Mouse (Mus musculus) cerebellum, adult 9-11 months (tissue): ENCODE measurements around the gene Klhdc7a.
A peak's percentile ranks its signal among the peaks of the same experiment; 100 is the strongest.

Source experiments
- DNase-seq: peaks from one replicate; pipeline ENCODE4 v3.0.0; 2022

Gene Klhdc7a

DNA sequence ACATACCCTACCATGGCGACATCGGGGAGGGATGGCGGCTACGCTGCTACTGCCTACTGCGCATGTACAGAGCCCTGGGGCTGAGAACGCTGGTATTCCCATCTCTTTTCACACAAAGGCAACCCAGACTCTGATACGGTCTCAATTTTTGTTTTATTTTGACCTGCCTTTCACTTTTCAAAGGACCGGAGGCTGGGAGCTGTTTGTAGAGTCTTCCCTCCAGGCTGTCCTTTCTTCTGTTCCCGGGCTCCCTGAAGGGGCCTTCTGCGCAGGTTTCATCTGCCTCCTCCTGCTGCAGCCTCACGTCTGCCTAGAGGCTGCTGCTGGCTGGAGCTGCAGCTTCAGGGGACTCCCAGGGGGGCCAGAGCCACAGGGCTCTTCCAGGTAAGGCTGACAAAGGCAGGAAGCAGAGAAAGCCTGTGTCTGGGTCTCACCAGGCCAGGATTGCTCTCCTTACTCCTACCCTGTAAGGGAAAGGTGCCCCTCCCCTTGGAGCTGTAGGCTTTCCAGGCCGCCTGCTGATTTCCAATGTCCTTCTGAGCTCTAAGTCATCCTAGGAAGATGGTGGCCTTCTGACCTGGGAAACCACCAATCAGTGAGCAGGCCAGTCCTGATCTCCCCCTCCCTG lies 7.6 kb downstream of the Klhdc7a start:
- DNase-seq, result no peak

DNA sequence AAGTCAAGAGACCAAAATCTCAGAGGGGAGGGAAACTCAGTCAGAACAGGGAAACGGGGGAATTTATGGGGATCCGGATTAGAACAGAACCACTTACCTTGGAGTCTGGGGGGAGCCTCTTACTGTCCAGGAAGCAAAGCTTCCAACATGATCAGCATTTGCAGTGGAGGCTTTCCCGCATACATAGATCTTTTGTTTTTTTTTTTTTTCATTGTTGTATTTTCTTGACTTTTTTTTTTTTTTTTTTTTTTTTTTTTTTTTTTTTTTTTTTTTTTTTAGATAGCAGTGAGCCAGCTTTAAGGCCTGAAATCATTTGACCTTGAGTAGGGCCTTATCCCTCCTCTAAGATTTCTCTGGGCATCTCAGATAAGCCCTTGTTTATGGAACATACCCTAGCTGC lies 8.6 kb downstream of the Klhdc7a start:
- no peak for DNase-seq

DNA sequence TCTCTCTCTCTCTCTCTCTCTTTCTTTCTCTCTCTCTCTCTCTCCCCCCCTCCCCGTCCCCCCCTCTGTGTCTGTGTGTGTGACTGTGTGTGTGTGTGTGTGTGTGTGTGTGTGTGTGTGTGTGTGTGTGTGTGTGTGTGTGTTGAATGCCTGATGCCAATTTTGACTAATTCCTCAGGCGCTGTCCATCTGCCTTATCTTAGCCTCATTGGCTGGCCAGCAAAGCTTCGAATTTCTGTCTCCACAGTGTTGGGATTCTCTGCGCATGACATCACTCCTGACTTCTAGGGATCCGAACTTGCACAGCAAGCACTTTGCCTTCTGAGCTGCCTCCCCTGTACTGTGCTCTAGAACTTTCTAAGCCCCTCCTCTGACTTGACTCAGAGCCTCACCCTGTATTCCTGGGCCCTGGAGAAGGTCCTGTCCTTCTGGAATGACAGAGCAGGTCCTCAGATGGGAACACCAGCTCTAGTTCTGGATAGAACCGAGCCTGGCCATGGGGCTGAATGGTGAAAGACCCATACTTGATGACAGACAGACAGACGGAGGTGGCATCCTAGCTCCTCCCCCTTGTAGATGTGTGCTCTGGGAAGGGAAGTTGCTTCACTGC lies 16.8 kb downstream of the Klhdc7a start:
- no peak for DNase-seq

DNA sequence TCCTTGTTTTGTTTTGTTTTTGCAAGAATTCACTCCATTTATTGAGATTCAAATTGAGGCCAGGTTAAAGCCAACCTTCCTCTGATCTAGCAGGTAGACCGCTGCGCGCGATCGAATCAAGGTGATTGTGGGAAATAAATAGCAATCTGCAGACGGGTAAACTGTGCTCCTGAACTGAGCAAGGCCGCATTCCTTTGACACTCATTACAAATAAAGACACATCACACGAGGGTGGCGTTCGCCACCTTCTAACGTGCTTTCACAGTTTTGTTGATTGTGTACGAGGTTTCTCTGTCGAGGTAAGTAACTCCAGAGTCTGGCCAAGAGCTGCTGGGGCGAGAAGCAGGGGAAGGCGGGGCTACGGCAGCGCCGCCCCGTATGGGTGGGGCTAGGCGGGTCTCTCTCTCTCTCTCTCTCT lies 17.4 kb downstream of the Klhdc7a start:
- DNase-seq, result no peak

DNA sequence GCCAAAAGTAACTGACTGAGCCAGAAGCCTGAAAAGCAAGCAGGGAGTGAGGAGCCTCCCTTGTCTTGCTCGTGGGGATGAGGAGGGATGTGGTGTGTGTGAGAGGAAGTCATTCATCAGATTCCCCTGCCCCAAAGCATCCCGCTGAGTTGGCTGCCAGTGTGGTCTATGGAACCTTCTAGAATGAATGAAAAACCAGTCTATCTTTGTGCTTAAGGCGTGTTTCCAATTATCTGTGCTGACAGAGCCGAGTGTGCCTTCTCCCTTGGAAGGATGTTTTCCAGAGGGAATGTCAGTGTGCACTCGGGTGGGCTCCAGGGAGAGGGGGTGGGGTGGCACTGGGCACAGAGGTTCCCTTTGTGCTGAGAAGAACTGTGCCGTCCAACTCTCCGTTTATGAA lies 19.2 kb downstream of the Klhdc7a start:
- DNase-seq, result no peak

DNA sequence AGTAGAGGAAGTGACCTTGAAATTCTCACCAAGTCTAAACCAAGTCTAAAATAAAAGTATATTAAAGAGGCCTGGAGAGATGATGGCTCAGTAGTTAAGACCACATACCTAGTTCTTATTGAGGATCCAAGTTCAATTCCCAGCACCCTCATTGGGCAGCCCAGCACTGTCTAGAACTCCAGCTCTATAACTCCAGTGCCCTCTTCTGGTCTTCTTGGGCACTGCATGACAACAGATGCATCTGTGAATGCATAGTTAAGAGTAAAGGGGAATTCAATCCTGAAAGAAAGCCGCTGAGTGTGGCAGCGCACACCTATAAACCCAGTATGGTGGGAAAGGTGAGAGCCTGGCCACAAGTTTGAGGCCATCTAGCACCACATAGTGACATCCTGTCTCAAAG lies 20.5 kb downstream of the Klhdc7a start:
- DNase-seq, result no peak

DNA sequence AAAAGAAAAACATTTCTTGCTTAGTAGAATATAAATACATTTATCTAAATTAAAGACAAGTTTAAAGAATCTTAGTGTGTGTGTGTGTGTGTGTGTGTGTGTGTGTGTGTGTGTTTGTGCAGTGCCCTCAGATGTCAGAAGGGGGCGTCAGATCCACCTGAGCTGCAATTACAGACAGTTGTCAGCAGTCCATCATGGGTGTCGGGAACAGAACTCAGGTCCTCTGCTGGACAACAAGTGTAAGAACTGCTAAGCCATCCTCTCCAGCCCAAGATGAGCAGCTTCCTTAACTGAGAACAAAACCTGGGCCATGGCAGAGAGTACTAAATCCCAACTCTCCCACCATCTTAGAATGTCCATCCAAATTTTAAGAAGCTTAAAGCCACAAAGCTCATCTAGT lies 26.0 kb downstream of the Klhdc7a start:
- no peak for DNase-seq

DNA sequence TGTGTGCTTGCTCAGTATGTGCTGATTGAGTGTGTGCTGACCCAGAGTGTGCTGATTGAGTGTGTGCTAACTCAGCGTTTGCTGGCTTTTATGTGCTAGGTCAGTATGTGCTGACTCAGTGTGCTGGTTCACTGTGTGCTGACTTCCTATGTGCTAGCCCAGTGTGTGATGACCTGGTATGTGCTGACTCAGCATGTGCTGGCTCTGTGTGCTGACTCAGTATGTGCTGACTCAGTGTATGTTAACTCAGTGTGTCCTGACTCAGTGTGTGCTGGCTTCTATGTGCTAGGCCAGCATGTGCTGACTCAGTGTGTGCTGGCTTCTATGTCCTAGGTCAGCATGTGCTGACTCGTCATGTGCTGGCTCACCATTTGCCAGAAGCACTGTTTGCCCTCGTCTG lies 32.3 kb downstream of the Klhdc7a start:
- DNase-seq, result no peak

DNA sequence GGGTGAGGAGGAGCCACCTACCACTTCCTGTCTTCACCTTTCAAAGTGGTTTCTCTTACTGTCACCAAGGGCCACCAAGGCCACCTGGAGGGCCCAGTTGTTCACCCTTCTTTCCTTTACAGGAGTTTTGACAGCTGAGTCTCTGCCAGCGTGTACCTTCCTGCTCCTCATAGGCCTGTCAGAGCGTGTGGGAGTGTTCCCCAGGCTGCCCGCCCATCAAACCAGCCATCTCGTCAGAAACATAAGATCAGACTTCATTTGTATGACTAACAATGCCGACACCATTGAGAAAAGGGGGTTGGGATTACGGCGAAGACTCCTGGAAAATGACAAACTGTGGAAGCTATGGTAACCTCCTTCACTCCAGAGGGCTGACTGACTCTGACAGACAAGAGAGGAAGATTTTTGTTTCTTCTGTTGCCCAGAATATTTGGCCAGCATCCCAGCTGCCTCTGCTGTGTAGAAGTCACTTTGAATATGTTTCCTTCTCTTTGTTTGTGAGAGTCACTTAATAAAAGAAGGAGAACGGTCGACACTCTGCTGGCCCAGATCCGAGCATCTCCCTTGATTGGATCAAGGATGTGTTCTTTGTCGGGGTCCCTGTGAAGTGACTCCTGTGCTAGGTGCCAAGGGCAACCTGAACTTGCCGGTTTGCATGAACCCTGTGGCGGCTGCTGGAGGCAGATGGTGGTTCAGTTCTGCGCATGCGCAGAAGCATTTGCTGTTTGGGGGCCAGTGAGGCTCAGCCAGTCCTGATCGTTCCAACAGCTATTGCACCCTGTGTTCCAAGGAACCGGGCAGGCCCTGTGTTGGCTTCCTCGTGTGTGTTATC lies 34.6 kb downstream of the Klhdc7a start:
- DNase-seq, result peak; percentile 60

DNA sequence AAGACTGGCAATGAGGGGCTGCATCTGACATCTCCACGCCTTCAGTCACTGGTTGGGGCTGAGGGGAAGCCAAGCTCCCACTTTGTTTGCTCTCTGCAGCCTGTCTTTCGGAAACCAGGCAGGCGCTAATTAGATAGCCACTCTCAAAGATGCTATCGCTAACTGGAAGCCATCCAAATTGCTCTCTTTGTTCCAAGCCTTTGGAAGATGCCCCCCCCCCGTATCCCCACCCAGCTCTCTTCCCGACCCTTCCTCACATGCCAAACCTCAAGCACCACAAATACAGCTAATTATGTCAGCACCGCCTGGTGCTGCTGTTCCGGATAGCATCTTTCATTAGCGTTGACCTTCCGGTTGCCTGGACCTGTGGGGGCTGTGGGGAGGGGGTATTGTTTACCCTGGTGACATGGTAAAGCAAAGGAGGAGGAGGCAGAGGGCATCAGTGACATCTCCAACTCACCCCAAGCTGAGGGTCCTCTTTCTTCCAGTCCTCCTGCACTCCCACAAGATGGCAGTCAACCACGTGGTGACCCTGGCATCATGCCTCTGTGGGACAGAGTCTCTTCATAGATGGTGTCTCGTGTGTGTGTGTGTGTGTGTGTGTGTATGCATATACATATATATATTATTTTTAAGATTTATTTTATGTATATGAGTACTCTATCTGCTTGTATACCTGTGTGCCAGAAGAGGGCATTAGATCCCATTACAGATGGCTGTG lies 35.9 kb downstream of the Klhdc7a start:
- DNase-seq, result no peak

DNA sequence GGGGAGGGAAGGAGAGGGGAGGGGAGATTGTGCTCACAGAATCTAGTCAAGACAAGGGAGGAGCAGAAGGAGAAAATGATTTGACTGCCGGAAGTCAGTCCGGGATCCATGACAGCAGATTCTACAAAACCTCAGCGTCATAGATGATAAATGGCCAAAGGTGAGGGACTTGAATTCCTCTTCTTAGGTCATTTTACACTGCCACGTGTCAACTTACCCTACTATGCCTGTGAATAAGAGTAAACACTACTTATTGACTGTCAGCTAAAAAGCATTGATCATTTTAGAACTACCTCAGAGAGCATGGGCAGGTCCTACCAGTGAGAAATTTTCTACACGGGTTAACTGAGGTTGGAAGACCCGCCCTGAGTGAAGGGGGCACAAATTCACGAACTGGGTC lies 36.9 kb downstream of the Klhdc7a start:
- DNase-seq, result no peak

DNA sequence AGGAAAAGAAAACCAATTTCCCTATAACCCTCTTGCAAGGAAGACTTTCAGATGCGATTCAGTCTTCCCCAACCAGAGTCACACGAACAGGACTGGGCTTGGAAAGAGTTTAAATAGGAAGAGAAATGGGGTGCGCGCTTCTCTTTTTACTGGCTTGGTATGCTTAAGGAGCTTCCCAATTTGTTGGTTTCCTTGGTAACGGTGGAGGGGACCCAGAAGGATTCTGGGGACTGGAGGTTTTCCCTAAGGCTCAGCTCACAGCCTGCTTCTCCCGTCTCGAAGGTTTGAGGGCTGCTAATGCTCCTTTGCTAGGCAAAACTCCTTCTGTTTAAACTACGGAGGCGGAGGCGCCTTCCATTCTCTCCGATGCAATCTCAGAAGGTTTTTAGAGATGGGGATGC lies 41.7 kb downstream of the Klhdc7a start:
- DNase-seq, result no peak

DNA sequence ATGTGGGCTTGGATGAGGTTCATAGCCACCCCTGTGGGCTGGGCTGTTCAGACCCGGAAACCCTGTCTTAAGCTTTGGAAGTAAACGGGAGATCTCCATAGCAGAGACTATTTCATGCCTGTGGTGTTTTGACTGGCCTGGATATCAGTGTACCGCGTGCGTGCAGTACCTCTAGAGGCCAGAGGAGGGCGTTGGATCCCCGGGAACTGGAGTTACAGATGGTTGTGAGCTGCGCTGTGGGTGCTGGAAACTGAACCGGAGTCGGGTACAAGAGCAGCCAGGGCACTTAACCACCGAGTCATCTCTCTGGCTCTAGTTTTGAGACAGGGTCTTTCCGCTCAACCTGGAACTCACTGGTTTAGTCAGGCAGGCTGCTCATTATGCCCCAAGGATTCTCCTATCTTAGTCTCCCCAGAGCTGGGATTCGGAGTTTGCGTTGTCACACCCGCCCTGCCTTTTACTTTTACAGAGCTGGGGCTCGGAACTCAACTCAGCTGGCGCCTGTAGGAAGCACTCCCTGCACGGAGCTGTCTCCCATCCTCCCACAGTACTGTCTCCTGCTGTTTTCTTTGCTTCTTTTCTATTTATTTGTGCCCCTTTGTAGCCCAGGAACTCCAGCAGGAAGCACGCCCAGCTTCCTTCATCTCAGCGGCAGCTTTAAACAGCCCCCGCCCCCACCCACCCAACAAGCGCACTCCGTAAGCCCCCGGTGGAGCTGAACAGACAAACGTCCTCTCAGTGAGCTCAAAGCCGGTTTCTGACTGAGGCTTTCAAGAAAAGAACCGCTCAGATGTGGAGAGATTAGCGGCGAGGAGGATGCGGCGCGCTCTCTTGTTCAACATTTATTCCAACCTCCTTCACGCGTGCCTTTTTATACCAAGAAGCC lies 42.3 kb downstream of the Klhdc7a start:
- no peak for DNase-seq

DNA sequence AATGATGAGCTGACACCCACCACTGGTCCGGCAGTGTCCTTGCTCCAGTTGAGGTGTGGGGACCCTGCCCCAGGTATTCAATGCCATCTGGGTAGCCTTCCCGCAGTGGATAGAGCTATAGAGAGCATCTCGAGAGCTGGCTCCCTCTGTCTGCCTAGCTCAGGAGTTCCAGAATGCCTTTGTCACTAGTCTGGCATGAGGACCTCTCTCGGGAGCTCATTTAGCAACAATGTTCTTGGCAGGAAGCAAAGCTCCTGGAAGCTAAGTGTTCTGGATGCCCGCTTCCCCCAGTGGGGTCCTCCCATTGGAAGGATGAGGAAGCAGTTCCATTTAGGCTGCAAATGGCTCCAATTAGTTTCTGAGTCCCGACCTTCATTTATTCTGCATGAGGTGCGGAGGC lies 51.1 kb downstream of the Klhdc7a start:
- DNase-seq, result no peak
